Mouse (Mus musculus) C2C12 (cell line): ENCODE measurements around the gene Cacna1i.

Experiments used
- CEBPB ChIP-seq: IDR thresholded peaks from one replicate; pipeline ENCODE4 v1.6.1; 2011; ENCODE audit warnings: low read depth, mild to moderate bottlenecking, control low read depth, moderate library complexity
- CTCF ChIP-seq: IDR thresholded peaks from one replicate; pipeline ENCODE4 v1.5.1; 2011; ENCODE audit not compliant: control insufficient read depth, insufficient read depth, insufficient read length
- MAX ChIP-seq: IDR thresholded peaks from one replicate; pipeline ENCODE4 v1.6.1; 2011; ENCODE audit warnings: mild to moderate bottlenecking, control low read depth
- USF1 ChIP-seq: IDR thresholded peaks from one replicate; pipeline ENCODE4 v1.6.1; 2011; ENCODE audit warnings: low read depth, mild to moderate bottlenecking, control low read depth, moderate library complexity

DNA sequence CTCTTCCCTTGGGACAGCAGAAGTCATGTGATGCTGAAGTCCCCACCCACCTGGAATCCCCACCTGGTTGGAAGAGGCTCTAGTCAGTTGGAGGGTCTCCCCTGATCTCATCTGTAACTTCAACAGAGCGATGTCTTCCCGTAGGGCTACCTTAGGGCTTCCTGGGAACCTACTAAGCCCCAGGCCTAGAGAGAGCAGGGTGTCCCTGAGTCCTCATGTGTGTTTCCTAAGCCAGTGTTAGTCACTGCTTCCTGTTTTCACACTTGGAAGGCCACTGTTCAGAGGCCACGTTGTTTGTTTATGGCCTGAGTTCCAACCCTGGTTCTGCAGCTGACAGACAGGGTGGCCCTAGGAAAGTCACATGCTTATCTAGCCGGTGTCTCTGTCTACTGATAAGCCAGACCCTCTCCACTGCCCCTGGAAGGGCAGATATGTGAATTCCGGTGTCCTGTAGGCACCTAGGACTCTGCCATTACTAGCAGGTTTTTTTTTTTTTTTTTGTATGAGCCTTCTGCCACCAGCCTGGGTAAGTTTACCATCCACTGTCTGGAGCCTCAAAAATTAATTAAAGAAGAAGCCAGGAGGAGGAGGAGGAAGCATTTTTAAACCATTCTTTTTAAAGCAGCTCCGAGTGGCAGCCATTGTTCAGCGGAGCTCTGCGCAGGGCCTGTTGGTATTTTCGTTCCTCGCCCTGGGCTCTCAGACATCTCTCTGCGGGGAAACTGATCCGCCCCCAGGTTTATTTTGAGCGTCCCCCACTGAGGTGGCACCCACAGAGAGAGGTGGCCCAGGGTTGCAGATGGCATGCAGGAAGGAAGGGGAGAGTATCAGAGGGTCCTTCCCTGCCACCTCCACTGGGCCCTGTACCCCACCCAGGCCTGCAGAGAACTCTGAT, 77.0 kb downstream of the Cacna1i start:
- TF ChIP-seq USF1 (no peak), CTCF (no peak), CEBPB (no peak), MAX (no peak)
